Mouse (Mus musculus): Measurements from ENCODE around the gene Wnt10b. TPM values are rescaled to one million over a fixed set of nuclear protein-coding genes. Genes with fewer than 3 reads are reported as not detected.

The Wnt10b gene
- polyA plus RNA-seq, 1 experiment from 2014 or later = 2.3 TPM

- H3K27me3 ChIP-seq (ENCODE audit: control insufficient read depth, insufficient read depth, low read length) = peaks cover 96% of the 10 kb centered on the region
- H3K27ac ChIP-seq (replicated peaks; ENCODE audit: low read depth, low read length) = no peak overlapping the region
- no peaks in the 10 kb centered on the region for H3K36me3 ChIP-seq (replicated peaks; ENCODE audit: control insufficient read depth, insufficient read depth, low read depth, low read length)
- peak overlapping the region; percentile 12; the same call in 1 of the 2 replicates for H3K4me3 ChIP-seq (ENCODE audit: low read depth, low read length)
- no peak for ATAC-seq (replicated peaks; ENCODE audit: insufficient number of reproducible peaks, low FRiP score, low TSS enrichment, low read depth)
- H3K9ac ChIP-seq (replicated peaks; ENCODE audit: low read length) = no peak overlapping the region
- peak overlapping the region; percentile 20; the same call in 1 of the 2 replicates for H3K4me2 ChIP-seq (ENCODE audit: low read depth, low read length)
- DNase-seq (ENCODE audit: low spot score) = peak; percentile 11
- 2% methylated on average over 75 of the region's 75 CpGs for WGBS
- no peaks in the 10 kb centered on the region; the same call in 1 of the 2 replicates for H3K4me1 ChIP-seq (ENCODE audit: control insufficient read depth, insufficient read depth, low read length)
- no peaks in the 10 kb centered on the region; the same call in 1 of the 2 replicates for H3K9me3 ChIP-seq (replicated peaks; ENCODE audit: control insufficient read depth, low read length)
These were observed 14.5 kb upstream of the Wnt10b start for GRCm38 (mm10) chr15:98792233-98793020.

GRCm38 (mm10) chr15:98791771-98792170, 13.8 kb upstream of the Wnt10b start:
- WGBS = under 1% methylated on average over 23 of the region's 23 CpGs
- Histone ChIP-seq H3K27ac (replicated peaks; ENCODE audit: low read depth, low read length) (no peak overlapping the region), H3K4me2 (ENCODE audit: low read depth, low read length) (no peak overlapping the region)

GRCm38 (mm10) chr15:98791221-98791620, 13.3 kb upstream of the Wnt10b start:
- Histone ChIP-seq H3K4me2 (ENCODE audit: low read depth, low read length) (no peak overlapping the region; the same call in 1 of the 2 replicates), H3K27ac (replicated peaks; ENCODE audit: low read depth, low read length) (no peak overlapping the region), H3K4me3 (ENCODE audit: low read depth, low read length) (no peak overlapping the region; the same call in 1 of the 2 replicates), H3K4me1 (ENCODE audit: control insufficient read depth, insufficient read depth, low read length) (no peaks in the 10 kb centered on the region; the same call in 1 of the 2 replicates), H3K9ac (replicated peaks; ENCODE audit: low read length) (no peak overlapping the region), H3K27me3 (ENCODE audit: control insufficient read depth, insufficient read depth, low read length) (peaks cover 86% of the 10 kb centered on the region), H3K36me3 (replicated peaks; ENCODE audit: control insufficient read depth, insufficient read depth, low read depth, low read length) (no peaks in the 10 kb centered on the region), H3K9me3 (replicated peaks; ENCODE audit: control insufficient read depth, low read length) (no peaks in the 10 kb centered on the region; the same call in 1 of the 2 replicates)
- WGBS = under 1% methylated on average over 12 of the region's 12 CpGs
- no peak for ATAC-seq (replicated peaks; ENCODE audit: insufficient number of reproducible peaks, low FRiP score, low TSS enrichment, low read depth)
- DNase-seq (ENCODE audit: low spot score) = peak; percentile 33

More at GRCm38 (mm10) chr15:98791771-98792170, 13.8 kb upstream of the Wnt10b start:
- H3K27me3 ChIP-seq (ENCODE audit: control insufficient read depth, insufficient read depth, low read length) = peaks cover 91% of the 10 kb centered on the region
- DNase-seq (ENCODE audit: low spot score) = no peak
- H3K4me3 ChIP-seq (ENCODE audit: low read depth, low read length) = no peak overlapping the region; the same call in 1 of the 2 replicates
- no peaks in the 10 kb centered on the region; the same call in 1 of the 2 replicates for H3K4me1 ChIP-seq (ENCODE audit: control insufficient read depth, insufficient read depth, low read length)
- no peak for ATAC-seq (replicated peaks; ENCODE audit: insufficient number of reproducible peaks, low FRiP score, low TSS enrichment, low read depth)
- no peaks in the 10 kb centered on the region; the same call in 1 of the 2 replicates for H3K9me3 ChIP-seq (replicated peaks; ENCODE audit: control insufficient read depth, low read length)
- H3K36me3 ChIP-seq (replicated peaks; ENCODE audit: control insufficient read depth, insufficient read depth, low read depth, low read length) = no peaks in the 10 kb centered on the region
- no peak overlapping the region for H3K9ac ChIP-seq (replicated peaks; ENCODE audit: low read length)

GRCm38 (mm10) chr15:98790761-98791160, 12.8 kb upstream of the Wnt10b start:
- WGBS = under 1% methylated on average over 23 of the region's 23 CpGs

GRCm38 (mm10) chr15:98789661-98790535, 11.9 kb upstream of the Wnt10b start, which contains the start of gene Wnt1:
Gene Wnt1 (plus strand): TSS chr15:98789857.
- H3K27ac ChIP-seq (replicated peaks; ENCODE audit: low read depth, low read length) = no peak within 1 kb of the TSS
- H3K4me3 ChIP-seq (ENCODE audit: low read depth, low read length) = no peak within 1 kb of the TSS
- no peak for ATAC-seq (replicated peaks; ENCODE audit: insufficient number of reproducible peaks, low FRiP score, low TSS enrichment, low read depth)
- no peak within 1 kb of the TSS for H3K9ac ChIP-seq (replicated peaks; ENCODE audit: low read length)
- H3K4me2 ChIP-seq (ENCODE audit: low read depth, low read length) = no peak within 1 kb of the TSS; the same call in 1 of the 2 replicates
- H3K4me1 ChIP-seq (ENCODE audit: control insufficient read depth, insufficient read depth, low read length) = no peaks in the 10 kb centered on the region; the same call in 1 of the 2 replicates
- WGBS = 2% methylated on average over 47 of the region's 51 CpGs
- DNase-seq (ENCODE audit: low spot score) = peak; percentile 66
- no peaks in the 10 kb centered on the region; the same call in 1 of the 2 replicates for H3K9me3 ChIP-seq (replicated peaks; ENCODE audit: control insufficient read depth, low read length)
- no peaks in the 10 kb centered on the region for H3K36me3 ChIP-seq (replicated peaks; ENCODE audit: control insufficient read depth, insufficient read depth, low read depth, low read length)
- peaks cover 73% of the 10 kb centered on the region for H3K27me3 ChIP-seq (ENCODE audit: control insufficient read depth, insufficient read depth, low read length)

More at GRCm38 (mm10) chr15:98790761-98791160, 12.8 kb upstream of the Wnt10b start:
- Histone ChIP-seq H3K27ac (replicated peaks; ENCODE audit: low read depth, low read length) (no peak overlapping the region), H3K4me2 (ENCODE audit: low read depth, low read length) (peak overlapping the region; percentile 10), H3K27me3 (ENCODE audit: control insufficient read depth, insufficient read depth, low read length) (peaks cover 81% of the 10 kb centered on the region), H3K36me3 (replicated peaks; ENCODE audit: control insufficient read depth, insufficient read depth, low read depth, low read length) (no peaks in the 10 kb centered on the region), H3K4me1 (ENCODE audit: control insufficient read depth, insufficient read depth, low read length) (no peaks in the 10 kb centered on the region; the same call in 1 of the 2 replicates), H3K9me3 (replicated peaks; ENCODE audit: control insufficient read depth, low read length) (no peaks in the 10 kb centered on the region; the same call in 1 of the 2 replicates), H3K9ac (replicated peaks; ENCODE audit: low read length) (no peak overlapping the region), H3K4me3 (ENCODE audit: low read depth, low read length) (no peak overlapping the region)
- ATAC-seq (replicated peaks; ENCODE audit: insufficient number of reproducible peaks, low FRiP score, low TSS enrichment, low read depth) (no peak), DNase-seq (ENCODE audit: low spot score) (peak; percentile 2)

- Histone ChIP-seq H3K27ac (replicated peaks; ENCODE audit: low read depth, low read length) (no peak overlapping the region), H3K27me3 (ENCODE audit: control insufficient read depth, insufficient read depth, low read length) (peaks cover 65% of the 10 kb centered on the region), H3K36me3 (replicated peaks; ENCODE audit: control insufficient read depth, insufficient read depth, low read depth, low read length) (no peaks in the 10 kb centered on the region), H3K9ac (replicated peaks; ENCODE audit: low read length) (no peak overlapping the region), H3K4me1 (ENCODE audit: control insufficient read depth, insufficient read depth, low read length) (no peaks in the 10 kb centered on the region; the same call in 1 of the 2 replicates), H3K4me3 (ENCODE audit: low read depth, low read length) (no peak overlapping the region), H3K9me3 (replicated peaks; ENCODE audit: control insufficient read depth, low read length) (no peaks in the 10 kb centered on the region; the same call in 1 of the 2 replicates), H3K4me2 (ENCODE audit: low read depth, low read length) (no peak overlapping the region)
- WGBS = 11% methylated on average over 24 of the region's 24 CpGs
- DNase-seq (ENCODE audit: low spot score) (no peak), ATAC-seq (replicated peaks; ENCODE audit: insufficient number of reproducible peaks, low FRiP score, low TSS enrichment, low read depth) (no peak)
These were observed 11.2 kb upstream of the Wnt10b start for GRCm38 (mm10) chr15:98788972-98789660.

GRCm38 (mm10) chr15:98787930-98788329, 10.0 kb upstream of the Wnt10b start:
- H3K9ac ChIP-seq (replicated peaks; ENCODE audit: low read length) = no peak overlapping the region
- H3K4me3 ChIP-seq (ENCODE audit: low read depth, low read length) = no peak overlapping the region
- H3K9me3 ChIP-seq (replicated peaks; ENCODE audit: control insufficient read depth, low read length) = no peaks in the 10 kb centered on the region
- H3K4me2 ChIP-seq (ENCODE audit: low read depth, low read length) = no peak overlapping the region
- DNase-seq (ENCODE audit: low spot score) (peak; percentile 47), ATAC-seq (replicated peaks; ENCODE audit: insufficient number of reproducible peaks, low FRiP score, low TSS enrichment, low read depth) (no peak)
- H3K36me3 ChIP-seq (replicated peaks; ENCODE audit: control insufficient read depth, insufficient read depth, low read depth, low read length) = no peaks in the 10 kb centered on the region
- H3K27me3 ChIP-seq (ENCODE audit: control insufficient read depth, insufficient read depth, low read length) = peaks cover 53% of the 10 kb centered on the region
- WGBS = 38% methylated on average over 4 of the region's 4 CpGs
- no peaks in the 10 kb centered on the region; the same call in 1 of the 2 replicates for H3K4me1 ChIP-seq (ENCODE audit: control insufficient read depth, insufficient read depth, low read length)
- no peak overlapping the region for H3K27ac ChIP-seq (replicated peaks; ENCODE audit: low read depth, low read length)
